Mouse (Mus musculus): ENCODE results near the gene Entpd7.

Gene Entpd7

DNA sequence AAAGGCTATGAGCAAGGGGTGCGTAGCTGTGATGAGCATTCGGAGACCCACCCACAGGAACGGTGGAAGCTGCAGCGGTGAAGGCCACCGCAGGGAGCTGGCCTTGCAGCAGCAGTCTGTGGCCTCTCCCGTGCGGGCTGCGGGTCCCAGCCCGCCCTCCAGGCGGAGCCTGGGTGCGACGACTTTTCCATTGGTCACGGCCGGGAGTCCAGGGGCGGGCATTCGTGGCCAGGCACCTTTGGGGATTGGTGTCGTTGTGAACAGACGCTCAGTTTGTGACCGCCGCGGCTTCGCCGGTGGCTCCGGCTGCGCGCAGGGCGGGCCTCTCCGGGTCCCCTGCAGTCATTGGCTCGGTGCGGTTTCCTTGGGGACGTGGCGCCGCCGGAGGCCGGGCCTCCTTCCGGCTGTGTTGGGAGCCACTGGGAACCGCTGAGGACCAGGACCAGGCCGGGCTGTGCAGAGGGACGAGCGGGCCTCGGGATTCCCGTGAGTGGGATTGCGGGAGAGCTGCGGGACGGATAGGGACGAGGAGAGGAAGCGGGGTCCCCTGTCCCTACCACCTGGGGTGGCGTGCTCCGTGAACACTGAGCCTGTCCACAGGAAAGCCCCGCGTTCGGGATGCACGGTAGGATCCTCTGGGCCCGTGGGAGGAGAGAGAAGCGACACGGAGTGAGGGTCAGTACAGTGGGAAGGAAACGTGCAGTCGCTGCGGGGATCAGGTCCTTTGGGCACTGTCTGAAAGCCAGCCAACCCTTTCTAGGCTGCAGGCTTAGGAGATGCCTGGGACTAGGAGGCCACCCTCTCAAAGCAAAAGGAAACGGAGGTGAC lies at the start of gene Entpd7:
Gene Entpd7 (plus strand): TSS at position 254 of the 828 bp plus-strand sequence.
- peak within 1 kb of the TSS; percentile 93 for H3K4me3 ChIP-seq (replicated peaks; ENCODE audit: low read length)
- H3K27me3 ChIP-seq (ENCODE audit: insufficient read depth, low read length): no peaks in the 10 kb centered on the region
- no peaks in the 10 kb centered on the region for H3K36me3 ChIP-seq (ENCODE audit: insufficient read depth, low read length)
- no peak for TF ChIP-seq POU5F1 (IDR thresholded peaks at IDR 0.05; ENCODE audit: borderline replicate concordance, low read length)
- TF ChIP-seq NANOG (IDR thresholded peaks at IDR 0.05; ENCODE audit: borderline replicate concordance, low read length): no peak
- TF ChIP-seq CTCF (conservative IDR thresholded peaks at IDR 0.05; ENCODE audit: low read length): no peak
- H3K9me3 ChIP-seq (ENCODE audit: low read length): no peaks in the 10 kb centered on the region
- H3K4me1 ChIP-seq (replicated peaks; ENCODE audit: low read depth, low read length): peaks cover 17% of the 10 kb centered on the region

GRCm38 (mm10) chr19:43641833-43642232 lies 47.6 kb upstream of the Entpd7 start:
- H3K4me1 ChIP-seq (replicated peaks; ENCODE audit: low read depth, low read length): peaks cover 31% of the 10 kb centered on the region
- no peak overlapping the region for H3K4me3 ChIP-seq (replicated peaks; ENCODE audit: low read length)
- H3K9me3 ChIP-seq (ENCODE audit: low read length): no peaks in the 10 kb centered on the region
- H3K36me3 ChIP-seq (ENCODE audit: insufficient read depth, low read length): no peaks in the 10 kb centered on the region
- H3K27me3 ChIP-seq (ENCODE audit: insufficient read depth, low read length): peaks cover 32% of the 10 kb centered on the region
- TF ChIP-seq NANOG (IDR thresholded peaks at IDR 0.05; ENCODE audit: borderline replicate concordance, low read length) (no peak), CTCF (conservative IDR thresholded peaks at IDR 0.05; ENCODE audit: low read length) (no peak), POU5F1 (IDR thresholded peaks at IDR 0.05; ENCODE audit: borderline replicate concordance, low read length) (no peak)

- no peaks in the 10 kb centered on the region for H3K9me3 ChIP-seq (ENCODE audit: low read length)
- H3K4me3 ChIP-seq (replicated peaks; ENCODE audit: low read length): no peak overlapping the region
- peaks cover 32% of the 10 kb centered on the region for H3K27me3 ChIP-seq (ENCODE audit: insufficient read depth, low read length)
- TF ChIP-seq NANOG (IDR thresholded peaks at IDR 0.05; ENCODE audit: borderline replicate concordance, low read length) (no peak), CTCF (conservative IDR thresholded peaks at IDR 0.05; ENCODE audit: low read length) (no peak), POU5F1 (IDR thresholded peaks at IDR 0.05; ENCODE audit: borderline replicate concordance, low read length) (no peak)
- H3K36me3 ChIP-seq (ENCODE audit: insufficient read depth, low read length): no peaks in the 10 kb centered on the region
- H3K4me1 ChIP-seq (replicated peaks; ENCODE audit: low read depth, low read length): peaks cover 34% of the 10 kb centered on the region
These were observed 46.6 kb upstream of the Entpd7 start for GRCm38 (mm10) chr19:43642843-43643242.

DNA sequence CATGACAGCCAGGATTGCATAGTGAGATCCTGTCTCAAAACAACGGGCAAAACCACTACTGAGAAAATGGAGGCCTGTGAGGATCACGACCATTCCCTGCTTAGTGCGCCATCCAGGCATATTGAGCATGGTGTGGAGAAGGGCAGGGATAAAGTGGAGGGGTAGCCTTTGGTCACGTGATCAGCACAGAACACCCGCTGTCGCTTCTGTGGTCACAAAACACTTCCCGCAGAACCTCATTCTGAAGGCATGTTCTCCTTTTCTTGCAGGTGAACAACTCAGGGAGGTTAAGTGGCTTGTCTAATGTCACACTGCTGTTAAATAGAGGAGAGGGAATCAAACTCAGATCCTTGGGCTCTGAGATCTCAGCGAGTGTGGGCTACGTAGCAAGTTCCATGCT lies 44.0 kb upstream of the Entpd7 start:
- H3K36me3 ChIP-seq (ENCODE audit: insufficient read depth, low read length): no peaks in the 10 kb centered on the region
- peaks cover 34% of the 10 kb centered on the region for H3K4me1 ChIP-seq (replicated peaks; ENCODE audit: low read depth, low read length)
- H3K4me3 ChIP-seq (replicated peaks; ENCODE audit: low read length): no peak overlapping the region
- peaks cover 14% of the 10 kb centered on the region for H3K27me3 ChIP-seq (ENCODE audit: insufficient read depth, low read length)
- no peaks in the 10 kb centered on the region for H3K9me3 ChIP-seq (ENCODE audit: low read length)
- TF ChIP-seq POU5F1 (IDR thresholded peaks at IDR 0.05; ENCODE audit: borderline replicate concordance, low read length): no peak
- TF ChIP-seq CTCF (conservative IDR thresholded peaks at IDR 0.05; ENCODE audit: low read length): no peak
- TF ChIP-seq NANOG (IDR thresholded peaks at IDR 0.05; ENCODE audit: borderline replicate concordance, low read length): no peak

- TF ChIP-seq POU5F1 (IDR thresholded peaks at IDR 0.05; ENCODE audit: borderline replicate concordance, low read length): no peak
- TF ChIP-seq CTCF (conservative IDR thresholded peaks at IDR 0.05; ENCODE audit: low read length): no peak
- no peak for TF ChIP-seq NANOG (IDR thresholded peaks at IDR 0.05; ENCODE audit: borderline replicate concordance, low read length)
- H3K36me3 ChIP-seq (ENCODE audit: insufficient read depth, low read length): no peaks in the 10 kb centered on the region
- H3K9me3 ChIP-seq (ENCODE audit: low read length): no peaks in the 10 kb centered on the region
These were observed 42.6 kb upstream of the Entpd7 start for GRCm38 (mm10) chr19:43646852-43647251.

DNA sequence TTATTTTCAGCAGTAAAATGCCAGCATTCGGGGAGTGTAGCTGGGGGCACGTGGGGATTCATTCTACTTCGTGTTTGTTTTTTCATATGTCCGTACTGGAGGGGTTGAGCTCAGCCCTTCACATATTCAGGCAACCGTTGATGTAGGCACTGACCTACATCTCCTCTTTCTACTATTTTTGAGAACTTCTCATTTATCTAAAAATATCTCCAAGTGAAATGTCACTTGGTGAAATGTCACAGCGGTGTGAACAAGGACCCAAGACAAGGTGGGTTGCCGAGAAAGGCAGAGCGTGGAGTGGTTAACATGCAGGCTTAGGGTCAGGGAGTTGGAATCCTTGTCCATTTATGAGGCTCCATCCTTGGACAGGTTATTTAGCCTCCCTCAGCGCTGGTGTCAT lies 42.2 kb upstream of the Entpd7 start:
- peaks cover 27% of the 10 kb centered on the region for H3K4me1 ChIP-seq (replicated peaks; ENCODE audit: low read depth, low read length)
- no peaks in the 10 kb centered on the region for H3K9me3 ChIP-seq (ENCODE audit: low read length)
- no peaks in the 10 kb centered on the region for H3K27me3 ChIP-seq (ENCODE audit: insufficient read depth, low read length)
- H3K4me3 ChIP-seq (replicated peaks; ENCODE audit: low read length): no peak overlapping the region
- TF ChIP-seq POU5F1 (IDR thresholded peaks at IDR 0.05; ENCODE audit: borderline replicate concordance, low read length) (no peak), NANOG (IDR thresholded peaks at IDR 0.05; ENCODE audit: borderline replicate concordance, low read length) (no peak), CTCF (conservative IDR thresholded peaks at IDR 0.05; ENCODE audit: low read length) (no peak)
- no peaks in the 10 kb centered on the region for H3K36me3 ChIP-seq (ENCODE audit: insufficient read depth, low read length)

More at GRCm38 (mm10) chr19:43646852-43647251, 42.6 kb upstream of the Entpd7 start:
- peaks cover 2% of the 10 kb centered on the region; the same call in 1 of the 2 replicates for H3K27me3 ChIP-seq (ENCODE audit: insufficient read depth, low read length)
- peaks cover 29% of the 10 kb centered on the region for H3K4me1 ChIP-seq (replicated peaks; ENCODE audit: low read depth, low read length)
- no peak overlapping the region for H3K4me3 ChIP-seq (replicated peaks; ENCODE audit: low read length)

DNA sequence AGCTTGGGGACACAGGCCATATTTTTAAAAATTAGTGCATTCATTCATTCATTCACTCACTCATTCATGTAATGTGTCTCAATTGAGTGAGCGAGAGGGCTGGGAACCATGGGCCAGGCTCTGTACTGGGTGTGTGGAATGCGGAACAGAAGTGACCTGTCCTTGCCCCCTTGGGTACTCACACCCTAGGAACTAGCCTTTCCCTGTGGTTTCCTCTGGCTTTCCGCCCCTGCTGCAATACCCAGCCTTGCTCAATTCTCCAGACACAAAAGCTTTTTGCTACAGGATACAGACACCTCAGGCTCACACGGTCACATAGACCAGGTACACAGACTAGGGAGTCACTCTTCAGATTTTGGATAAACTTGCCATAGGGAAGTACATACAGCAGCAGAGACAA lies 41.1 kb upstream of the Entpd7 start:
- Histone ChIP-seq H3K4me3 (replicated peaks; ENCODE audit: low read length) (no peak overlapping the region), H3K4me1 (replicated peaks; ENCODE audit: low read depth, low read length) (peaks cover 23% of the 10 kb centered on the region), H3K27me3 (ENCODE audit: insufficient read depth, low read length) (peaks cover 3% of the 10 kb centered on the region; the same call in 1 of the 2 replicates), H3K36me3 (ENCODE audit: insufficient read depth, low read length) (no peaks in the 10 kb centered on the region), H3K9me3 (ENCODE audit: low read length) (no peaks in the 10 kb centered on the region)
- TF ChIP-seq POU5F1 (IDR thresholded peaks at IDR 0.05; ENCODE audit: borderline replicate concordance, low read length) (no peak), NANOG (IDR thresholded peaks at IDR 0.05; ENCODE audit: borderline replicate concordance, low read length) (no peak), CTCF (conservative IDR thresholded peaks at IDR 0.05; ENCODE audit: low read length) (no peak)

DNA sequence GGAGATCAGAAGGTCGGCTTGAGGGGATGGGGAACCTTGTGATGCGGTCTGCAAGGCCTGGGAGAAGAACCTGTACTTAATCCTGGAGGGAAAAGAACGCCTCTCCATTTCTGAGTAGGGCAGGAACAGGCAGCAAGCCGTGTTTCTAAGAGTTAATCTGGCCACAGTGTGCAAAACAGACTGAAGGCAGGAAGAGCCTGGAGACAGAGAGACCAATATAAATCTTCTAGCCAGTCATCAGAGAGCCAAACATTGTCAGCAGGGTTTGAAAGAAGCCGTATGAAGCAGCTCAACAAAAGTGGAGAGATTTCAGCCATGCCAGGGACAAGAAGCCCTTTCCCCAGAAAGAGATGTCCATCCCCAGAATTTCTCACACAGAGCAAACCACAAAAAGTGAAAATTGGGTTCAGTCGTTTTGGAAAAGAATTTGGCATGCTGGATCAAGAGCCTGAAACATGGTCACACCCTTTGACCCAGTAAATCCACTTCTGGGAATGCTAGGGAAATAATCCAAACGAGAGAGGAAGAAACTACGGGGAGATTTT lies 38.2 kb upstream of the Entpd7 start:
- Histone ChIP-seq H3K4me1 (replicated peaks; ENCODE audit: low read depth, low read length) (peaks cover 8% of the 10 kb centered on the region), H3K4me3 (replicated peaks; ENCODE audit: low read length) (no peak overlapping the region), H3K9me3 (ENCODE audit: low read length) (no peaks in the 10 kb centered on the region), H3K36me3 (ENCODE audit: insufficient read depth, low read length) (no peaks in the 10 kb centered on the region), H3K27me3 (ENCODE audit: insufficient read depth, low read length) (peaks cover 11% of the 10 kb centered on the region; the same call in 1 of the 2 replicates)
- TF ChIP-seq NANOG (IDR thresholded peaks at IDR 0.05; ENCODE audit: borderline replicate concordance, low read length): no peak
- no peak for TF ChIP-seq POU5F1 (IDR thresholded peaks at IDR 0.05; ENCODE audit: borderline replicate concordance, low read length)
- no peak for TF ChIP-seq CTCF (conservative IDR thresholded peaks at IDR 0.05; ENCODE audit: low read length)

All from E14TG2a.4 (cell line).